Mouse (Mus musculus) stomach, embryonic 16.5 days (tissue): ENCODE data around the gene Tbc1d22a. TPM values are rescaled to one million over a fixed set of nuclear protein-coding genes. Genes with fewer than 3 reads are reported as not detected.

Experiments
- ATAC-seq: fragments of 200-750 bp; cut with Nextera tagmentation; 2 replicates; pipeline ENCODE4 v1.8.0; 2017; ENCODE audit warnings: moderate number of reproducible peaks, moderate TSS enrichment; ENCODE audit not compliant: insufficient read depth, low FRiP score
- H3K27ac ChIP-seq: fragments of 300-500 bp; sonication (generic); 2 replicates; pipeline ENCODE4 v1.5.1; 2014; ENCODE audit warnings: low read length
- H3K27me3 ChIP-seq: fragments of 300-500 bp; sonication (generic); 2 replicates; pipeline ENCODE4 v1.6.1; 2014; ENCODE audit warnings: low read length, control low read depth, mixed read lengths; ENCODE audit not compliant: control insufficient read depth, insufficient read depth
- H3K36me3 ChIP-seq: fragments of 300-500 bp; sonication (generic); 2 replicates; pipeline ENCODE4 v1.6.1; 2014; ENCODE audit warnings: low read length; ENCODE audit not compliant: control insufficient read depth, insufficient read depth
- H3K4me1 ChIP-seq: fragments of 300-500 bp; sonication (generic); 2 replicates; pipeline ENCODE4 v1.6.1; 2014; ENCODE audit warnings: low read length, control low read depth, mixed read lengths; ENCODE audit not compliant: control insufficient read depth, insufficient read depth
- H3K4me2 ChIP-seq: fragments of 300-500 bp; sonication (generic); 2 replicates; pipeline ENCODE4 v1.6.1; 2014; ENCODE audit warnings: low read depth, low read length, mixed read lengths
- H3K4me3 ChIP-seq: fragments of 300-500 bp; sonication (generic); replicated peaks from 2 replicates; pipeline ENCODE4 v1.5.1; 2014; ENCODE audit warnings: mild to moderate bottlenecking, low read length
- H3K9ac ChIP-seq: fragments of 300-500 bp; sonication (generic); 2 replicates; pipeline ENCODE4 v1.6.1; 2014; ENCODE audit warnings: low read length
- H3K9me3 ChIP-seq: fragments of 300-500 bp; sonication (generic); replicated peaks from 2 replicates; pipeline ENCODE4 v1.6.1; 2016; ENCODE audit warnings: low read length, control low read depth; ENCODE audit not compliant: control insufficient read depth
- WGBS: fragments of 180-500 bp; shearing (Covaris S2); extraction: QIAGEN DNeasy Blood & Tissue Kit; methylation state at CpG from one replicate; pipeline ENCODE4 v1.1.7; 2014; 5-methylcytosine and 5-hydroxymethylcytosine counted together
- polyA plus RNA-seq: library from polyadenylated mRNA; unstranded; fragments of >200 nt; fragmentation: Nextera tagmentation; extraction: Ambion mirVana; gene quantifications from 2 replicates; pipeline ENCODE4 v1.2.1, GENCODE M21; 2015

Tbc1d22a gene
- polyA plus RNA-seq, 1 experiment from 2014 or later: 12.0 TPM

GRCm38 (mm10) chr15:86429766-86430335 is 215.6 kb downstream of the Tbc1d22a start:
- Histone ChIP-seq H3K4me1 (no peaks in the 10 kb centered on the region), H3K4me2 (no peak overlapping the region), H3K27me3 (no peaks in the 10 kb centered on the region), H3K27ac (no peak overlapping the region), H3K36me3 (no peaks in the 10 kb centered on the region), H3K9me3 (no peaks in the 10 kb centered on the region), H3K9ac (no peak overlapping the region), H3K4me3 (no peak overlapping the region)
- WGBS: 79% methylated on average over 8 of the region's 8 CpGs
- ATAC-seq: no peak

DNA sequence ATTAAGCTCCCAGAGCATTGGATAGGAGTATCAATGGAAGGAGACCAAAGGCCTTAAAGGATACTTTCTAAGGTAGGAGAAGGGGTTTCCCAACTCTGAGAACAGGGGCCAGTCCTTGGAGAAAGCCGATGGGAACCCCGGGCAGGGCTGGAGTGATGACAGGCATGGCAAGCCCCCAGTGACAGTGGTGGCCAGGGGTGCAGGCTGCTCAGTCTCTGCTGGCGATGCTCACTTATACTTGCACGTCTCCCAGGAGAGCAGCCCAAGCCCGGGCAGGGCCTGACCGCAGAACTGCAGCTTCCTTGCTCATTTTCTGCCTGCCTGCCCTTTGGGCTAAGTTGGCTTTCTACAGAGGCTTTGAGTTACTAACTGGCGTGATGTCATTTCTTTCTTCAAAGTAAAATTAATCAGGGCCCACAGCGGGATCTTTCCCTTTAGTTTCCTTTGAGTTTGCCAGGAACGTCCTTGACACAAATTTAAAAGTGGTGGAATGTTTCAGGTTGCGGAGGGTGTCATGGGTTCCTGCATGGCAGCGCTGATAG is 217.4 kb downstream of the Tbc1d22a start:
- Histone ChIP-seq H3K4me1 (no peaks in the 10 kb centered on the region), H3K27ac (no peak overlapping the region), H3K4me3 (no peak overlapping the region), H3K9me3 (no peaks in the 10 kb centered on the region), H3K4me2 (no peak overlapping the region), H3K9ac (no peak overlapping the region), H3K36me3 (no peaks in the 10 kb centered on the region), H3K27me3 (no peaks in the 10 kb centered on the region)
- 84% methylated on average over 11 of the region's 11 CpGs for WGBS
- no peak for ATAC-seq

- Histone ChIP-seq H3K9me3 (no peaks in the 10 kb centered on the region), H3K4me3 (no peak overlapping the region), H3K4me2 (no peak overlapping the region), H3K27ac (no peak overlapping the region), H3K27me3 (no peaks in the 10 kb centered on the region), H3K4me1 (no peaks in the 10 kb centered on the region), H3K36me3 (no peaks in the 10 kb centered on the region), H3K9ac (no peak overlapping the region)
- no peak for ATAC-seq
Measured at GRCm38 (mm10) chr15:86432791-86433190, 218.5 kb downstream of the Tbc1d22a start.

DNA sequence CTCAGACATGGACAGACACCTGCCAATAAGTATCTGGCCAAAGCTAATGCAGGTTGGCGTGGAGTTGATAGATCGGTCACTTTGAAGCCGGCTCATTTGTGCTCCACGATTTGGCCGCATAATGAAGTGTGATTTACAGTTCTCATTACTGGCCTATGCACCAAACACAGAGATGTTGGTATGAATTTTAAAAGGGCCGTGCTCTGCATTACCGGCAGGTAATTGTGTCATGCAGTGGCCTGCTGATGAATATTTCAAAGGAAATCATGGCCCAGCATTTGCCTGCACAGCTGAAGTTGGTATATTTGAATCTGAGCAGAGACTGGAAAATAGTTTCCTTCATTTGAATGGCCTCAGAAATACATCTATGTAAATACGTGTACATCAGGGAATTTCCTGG is 219.1 kb downstream of the Tbc1d22a start:
- ATAC-seq: no peak
- 90% methylated on average over 8 of the region's 8 CpGs for WGBS
- H3K9ac ChIP-seq: no peak overlapping the region
- H3K27me3 ChIP-seq: no peaks in the 10 kb centered on the region
- H3K4me2 ChIP-seq: no peak overlapping the region
- no peak overlapping the region for H3K4me3 ChIP-seq
- no peaks in the 10 kb centered on the region for H3K9me3 ChIP-seq
- no peaks in the 10 kb centered on the region for H3K4me1 ChIP-seq
- H3K27ac ChIP-seq: no peak overlapping the region
- no peaks in the 10 kb centered on the region for H3K36me3 ChIP-seq

DNA sequence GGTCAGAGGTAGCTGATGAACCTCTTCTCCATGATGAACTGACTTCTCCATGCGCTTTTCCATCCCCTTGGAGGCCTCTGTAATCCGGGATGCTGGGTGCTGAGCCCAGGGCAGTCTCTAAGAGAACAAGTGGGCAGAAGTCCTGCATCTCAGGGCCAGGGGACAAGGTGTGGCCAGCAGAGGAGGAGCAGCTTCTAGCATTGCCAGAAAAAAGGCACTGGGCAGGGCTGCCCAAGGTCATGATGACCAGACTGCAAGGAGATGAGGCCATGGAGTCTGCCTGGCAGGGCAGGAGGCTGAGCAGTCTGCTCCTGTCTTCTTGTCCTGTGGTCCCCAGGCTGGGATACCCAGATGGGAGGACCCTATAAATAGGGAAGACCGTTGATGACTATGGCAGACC is 220.0 kb downstream of the Tbc1d22a start:
- no peak for ATAC-seq
- H3K9me3 ChIP-seq: no peaks in the 10 kb centered on the region
- 92% methylated on average over 3 of the region's 3 CpGs for WGBS

DNA sequence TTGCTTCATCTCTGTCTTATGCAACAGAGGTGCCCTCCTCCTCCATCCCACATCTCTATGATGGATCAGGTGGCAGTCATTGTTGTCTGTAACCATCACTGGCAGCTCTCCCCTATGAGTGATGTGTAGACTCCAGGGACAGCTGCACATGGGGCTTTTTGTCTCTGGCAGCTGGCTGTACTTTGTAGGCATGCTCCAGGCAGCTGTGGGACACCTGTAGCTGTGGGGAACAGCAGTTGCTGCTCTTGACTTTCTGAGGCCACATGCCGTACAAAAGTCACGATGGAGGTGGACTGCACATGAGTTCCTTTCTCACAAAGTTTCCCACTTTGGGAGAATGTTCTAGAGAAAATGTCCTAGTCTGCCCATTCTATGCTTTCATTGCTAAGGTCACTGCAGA is 223.1 kb downstream of the Tbc1d22a start:
- H3K9ac ChIP-seq: no peak overlapping the region
- 90% methylated on average over 2 of the region's 2 CpGs for WGBS
- ATAC-seq: no peak

More for the DNA sequence above, 220.0 kb downstream of the Tbc1d22a start:
- Histone ChIP-seq H3K4me3 (no peak overlapping the region), H3K36me3 (no peaks in the 10 kb centered on the region), H3K27me3 (no peaks in the 10 kb centered on the region), H3K27ac (no peak overlapping the region), H3K4me2 (no peak overlapping the region), H3K9ac (no peak overlapping the region), H3K4me1 (no peaks in the 10 kb centered on the region)

GRCm38 (mm10) chr15:86439015-86439796 is 224.9 kb downstream of the Tbc1d22a start:
- Histone ChIP-seq H3K9me3 (no peaks in the 10 kb centered on the region), H3K27ac (no peak overlapping the region), H3K36me3 (no peaks in the 10 kb centered on the region), H3K4me2 (no peak overlapping the region), H3K27me3 (no peaks in the 10 kb centered on the region), H3K4me3 (no peak overlapping the region), H3K4me1 (no peaks in the 10 kb centered on the region), H3K9ac (no peak overlapping the region)
- ATAC-seq: no peak
- WGBS: 81% methylated on average over 15 of the region's 15 CpGs

More for the DNA sequence above, 223.1 kb downstream of the Tbc1d22a start:
- H3K9me3 ChIP-seq: no peaks in the 10 kb centered on the region
- H3K4me3 ChIP-seq: no peak overlapping the region
- no peaks in the 10 kb centered on the region for H3K4me1 ChIP-seq
- H3K27me3 ChIP-seq: no peaks in the 10 kb centered on the region
- H3K36me3 ChIP-seq: no peaks in the 10 kb centered on the region
- H3K27ac ChIP-seq: no peak overlapping the region
- no peak overlapping the region for H3K4me2 ChIP-seq

GRCm38 (mm10) chr15:86444271-86444670 is 230.0 kb downstream of the Tbc1d22a start:
- Histone ChIP-seq H3K27ac (no peak overlapping the region), H3K4me3 (no peak overlapping the region), H3K36me3 (no peaks in the 10 kb centered on the region), H3K9ac (no peak overlapping the region), H3K27me3 (no peaks in the 10 kb centered on the region), H3K9me3 (no peaks in the 10 kb centered on the region), H3K4me2 (no peak overlapping the region), H3K4me1 (no peaks in the 10 kb centered on the region)
- no peak for ATAC-seq
- 77% methylated on average over 2 of the region's 2 CpGs for WGBS

- no peaks in the 10 kb centered on the region for H3K9me3 ChIP-seq
- no peak overlapping the region for H3K9ac ChIP-seq
- H3K36me3 ChIP-seq: no peaks in the 10 kb centered on the region
- H3K4me2 ChIP-seq: no peak overlapping the region
- H3K4me1 ChIP-seq: no peaks in the 10 kb centered on the region
- no peak for ATAC-seq
- H3K27me3 ChIP-seq: no peaks in the 10 kb centered on the region
- H3K27ac ChIP-seq: no peak overlapping the region
- H3K4me3 ChIP-seq: no peak overlapping the region
Measured at GRCm38 (mm10) chr15:86446064-86446463, 231.8 kb downstream of the Tbc1d22a start.
